Mouse (Mus musculus) liver, embryonic 15.5 days (tissue): Measurements from ENCODE around the gene Il27. TPM values are rescaled to one million over a fixed set of nuclear protein-coding genes. Genes with fewer than 3 reads are reported as not detected.
"Not testable (repeated sequence)": the region's sequence is repeated elsewhere in the genome, so short reads cannot be mapped to it uniquely, and the experiment has no call there.

Source experiments
- ATAC-seq: fragments of 200-750 bp; cut with Nextera tagmentation; 2 replicates; pipeline ENCODE4 v1.8.0; 2017; ENCODE audit warnings: moderate number of reproducible peaks, mild to moderate bottlenecking, moderate library complexity; ENCODE audit not compliant: insufficient read depth
- H3K27ac ChIP-seq: fragments of 300-500 bp; sonication (generic); replicated peaks from 2 replicates; pipeline ENCODE4 v1.5.1; 2015; ENCODE audit warnings: mild to moderate bottlenecking, inconsistent platforms
- H3K27me3 ChIP-seq: fragments of 300-500 bp; sonication (generic); 2 replicates; pipeline ENCODE4 v1.6.1; 2015; ENCODE audit warnings: mild to moderate bottlenecking, inconsistent platforms
- H3K36me3 ChIP-seq: fragments of 300-500 bp; sonication (generic); replicated peaks from 2 replicates; pipeline ENCODE4 v1.6.1; 2015; ENCODE audit warnings: moderate library complexity, mild to moderate bottlenecking, inconsistent platforms
- H3K4me1 ChIP-seq: fragments of 300-500 bp; sonication (generic); replicated peaks from 2 replicates; pipeline ENCODE4 v1.6.1; 2015; ENCODE audit warnings: inconsistent platforms
- H3K4me2 ChIP-seq: fragments of 300-500 bp; sonication (generic); 2 replicates; pipeline ENCODE4 v1.6.1; 2015; ENCODE audit warnings: moderate library complexity, mild to moderate bottlenecking, inconsistent platforms
- H3K4me3 ChIP-seq: fragments of 300-500 bp; sonication (generic); replicated peaks from 2 replicates; pipeline ENCODE4 v1.5.1; 2015; ENCODE audit warnings: mild to moderate bottlenecking, inconsistent platforms
- H3K9ac ChIP-seq: fragments of 300-500 bp; sonication (generic); 2 replicates; pipeline ENCODE4 v1.6.1; 2015; ENCODE audit warnings: moderate library complexity, mild to moderate bottlenecking, inconsistent platforms
- H3K9me3 ChIP-seq: fragments of 300-500 bp; sonication (generic); replicated peaks from 2 replicates; pipeline ENCODE4 v1.6.1; 2016; ENCODE audit warnings: inconsistent platforms
- WGBS: fragments of 180-500 bp; shearing (Covaris S2); methylation state at CpG from one replicate; pipeline ENCODE4 v1.1.7; 2015; ENCODE audit warnings: mixed read lengths; ENCODE audit not compliant: insufficient replicate concordance; 5-methylcytosine and 5-hydroxymethylcytosine counted together
- polyA plus RNA-seq: library from polyadenylated mRNA; unstranded; fragments of >200 nt; fragmentation: Nextera tagmentation; extraction: Ambion mirVana; gene quantifications from 2 replicates; pipeline ENCODE4 v1.2.1, GENCODE M21; 2015

The Il27 gene
- polyA plus RNA-seq = 0.12 and 0.18 TPM in 2 replicates

- H3K4me3 ChIP-seq = no peak within 1 kb of the TSS
- no peak within 1 kb of the TSS for H3K4me2 ChIP-seq
- no peak for ATAC-seq
- 0 out of 2 replicates have a peak, but pooled peaks cover 7% of the 10 kb centered on the region for H3K27me3 ChIP-seq
- 51% methylated on average over 11 of the region's 11 CpGs for WGBS
- H3K4me1 ChIP-seq = peaks cover 10% of the 10 kb centered on the region; the same call in 1 of the 2 replicates
- no peaks in the 10 kb centered on the region for H3K36me3 ChIP-seq
- no peak within 1 kb of the TSS for H3K27ac ChIP-seq
- no peaks in the 10 kb centered on the region for H3K9me3 ChIP-seq
- no peak within 1 kb of the TSS for H3K9ac ChIP-seq
Measured at GRCm38 (mm10) chr7:126594862-126595561, at the start of gene Il27. TSS of gene Il27 (minus strand) at chr7:126594941.

- no peak overlapping the region for H3K27ac ChIP-seq
- H3K4me2 ChIP-seq = no peak overlapping the region
- no peak for ATAC-seq
- no peaks in the 10 kb centered on the region for H3K27me3 ChIP-seq
- peaks cover 15% of the 10 kb centered on the region for H3K4me1 ChIP-seq
- WGBS = 44% methylated on average over 3 of the region's 3 CpGs
- H3K9ac ChIP-seq = no peak overlapping the region
- H3K36me3 ChIP-seq = no peaks in the 10 kb centered on the region
- H3K9me3 ChIP-seq = no peaks in the 10 kb centered on the region
- no peak overlapping the region for H3K4me3 ChIP-seq
Measured at GRCm38 (mm10) chr7:126644345-126644744, 49.6 kb upstream of the Il27 start.

- H3K4me1 ChIP-seq, H3K9ac ChIP-seq, H3K9me3 ChIP-seq, H3K27ac ChIP-seq, H3K4me2 ChIP-seq, H3K36me3 ChIP-seq, H3K4me3 ChIP-seq, H3K27me3 ChIP-seq: not testable (repeated sequence)
- 46% methylated on average over 3 of the region's 3 CpGs for WGBS
- 0 out of 2 replicates have a peak, but pooled peaks have one; percentile 40 for ATAC-seq
Measured at GRCm38 (mm10) chr7:126643244-126643617, 48.5 kb upstream of the Il27 start.

- no peak overlapping the region for H3K4me3 ChIP-seq
- H3K9ac ChIP-seq = no peak overlapping the region
- H3K27ac ChIP-seq = no peak overlapping the region
- H3K4me1 ChIP-seq = peaks cover 8% of the 10 kb centered on the region
- 0 out of 2 replicates have a peak, but pooled peaks have one; percentile 15 for ATAC-seq
- no peaks in the 10 kb centered on the region for H3K36me3 ChIP-seq
- 49% methylated on average over 5 of the region's 5 CpGs for WGBS
- H3K4me2 ChIP-seq = no peak overlapping the region
- no peaks in the 10 kb centered on the region for H3K27me3 ChIP-seq
- no peaks in the 10 kb centered on the region for H3K9me3 ChIP-seq
Measured at GRCm38 (mm10) chr7:126642545-126643243, 48.0 kb upstream of the Il27 start.

- ATAC-seq = no peak
- no peaks in the 10 kb centered on the region for H3K9me3 ChIP-seq
- H3K4me2 ChIP-seq = no peak overlapping the region
- 13% methylated on average over 4 of the region's 4 CpGs for WGBS
- no peak overlapping the region for H3K27ac ChIP-seq
- no peaks in the 10 kb centered on the region for H3K27me3 ChIP-seq
- H3K9ac ChIP-seq = no peak overlapping the region
- H3K36me3 ChIP-seq = no peaks in the 10 kb centered on the region
- no peaks in the 10 kb centered on the region for H3K4me1 ChIP-seq
- no peak overlapping the region for H3K4me3 ChIP-seq
Measured at GRCm38 (mm10) chr7:126636733-126637520, 42.2 kb upstream of the Il27 start.

- no peaks in the 10 kb centered on the region for H3K9me3 ChIP-seq
Measured at GRCm38 (mm10) chr7:126635375-126635774, 40.6 kb upstream of the Il27 start.

GRCm38 (mm10) chr7:126632478-126632877 lies 37.7 kb upstream of the Il27 start:
- Histone ChIP-seq H3K9ac (no peak overlapping the region), H3K27ac (no peak overlapping the region), H3K4me3 (no peak overlapping the region), H3K4me1 (no peaks in the 10 kb centered on the region), H3K36me3 (no peaks in the 10 kb centered on the region), H3K27me3 (no peaks in the 10 kb centered on the region), H3K9me3 (no peaks in the 10 kb centered on the region), H3K4me2 (no peak overlapping the region)
- WGBS = 21% methylated on average over 2 of the region's 2 CpGs
- no peak for ATAC-seq

More at GRCm38 (mm10) chr7:126635375-126635774, 40.6 kb upstream of the Il27 start:
- no peaks in the 10 kb centered on the region for H3K36me3 ChIP-seq
- no peak overlapping the region for H3K4me2 ChIP-seq
- ATAC-seq = no peak
- H3K27ac ChIP-seq = no peak overlapping the region
- no peak overlapping the region for H3K9ac ChIP-seq
- H3K4me1 ChIP-seq = no peaks in the 10 kb centered on the region
- H3K27me3 ChIP-seq = no peaks in the 10 kb centered on the region
- no peak overlapping the region for H3K4me3 ChIP-seq

- no peaks in the 10 kb centered on the region for H3K36me3 ChIP-seq
- H3K4me3 ChIP-seq = no peak within 1 kb of the TSS
- 63% methylated on average over 4 of the region's 4 CpGs for WGBS
- no peaks in the 10 kb centered on the region for H3K27me3 ChIP-seq
- no peak within 1 kb of the TSS for H3K27ac ChIP-seq
- no peak within 1 kb of the TSS for H3K9ac ChIP-seq
- H3K4me2 ChIP-seq = no peak within 1 kb of the TSS
- peaks cover 2% of the 10 kb centered on the region for H3K4me1 ChIP-seq
- ATAC-seq = no peak
- H3K9me3 ChIP-seq = no peaks in the 10 kb centered on the region
Measured at GRCm38 (mm10) chr7:126630824-126631518, 36.2 kb upstream of the Il27 start, which contains the start of gene Nupr1. TSS of gene Nupr1 (minus strand) at chr7:126630861.

GRCm38 (mm10) chr7:126629915-126630314 lies 35.2 kb upstream of the Il27 start:
- H3K36me3 ChIP-seq = no peaks in the 10 kb centered on the region
- no peaks in the 10 kb centered on the region for H3K9me3 ChIP-seq
- WGBS = 44% methylated on average over 3 of the region's 3 CpGs
- no peak for ATAC-seq
- H3K27me3 ChIP-seq = no peaks in the 10 kb centered on the region
- H3K4me2 ChIP-seq = no peak overlapping the region
- no peak overlapping the region for H3K27ac ChIP-seq
- H3K4me3 ChIP-seq = no peak overlapping the region
- H3K4me1 ChIP-seq = peaks cover 12% of the 10 kb centered on the region
- H3K9ac ChIP-seq = no peak overlapping the region

GRCm38 (mm10) chr7:126628111-126628510 lies 33.4 kb upstream of the Il27 start:
- H3K9ac ChIP-seq = no peak overlapping the region
- H3K4me3 ChIP-seq = no peak overlapping the region
- H3K27me3 ChIP-seq = no peaks in the 10 kb centered on the region
- WGBS = 59% methylated on average over 6 of the region's 6 CpGs
- ATAC-seq = no peak
- peaks cover 29% of the 10 kb centered on the region for H3K4me1 ChIP-seq
- no peaks in the 10 kb centered on the region for H3K9me3 ChIP-seq
- no peak overlapping the region for H3K27ac ChIP-seq
- no peak overlapping the region for H3K4me2 ChIP-seq
- no peaks in the 10 kb centered on the region for H3K36me3 ChIP-seq
